Mouse (Mus musculus) bone marrow, adult 2 months (tissue): Measurements from ENCODE around the gene Tmcc3.

Source experiments
- CTCF ChIP-seq: fragments of 200-500 bp; IDR thresholded peaks from 2 replicates; pipeline ENCODE4 v1.5.1; 2011; ENCODE audit warnings: low read length, control low read depth; ENCODE audit not compliant: control insufficient read depth, insufficient read depth
- POLR2A ChIP-seq: fragments of 200-500 bp; IDR thresholded peaks from 2 replicates; pipeline ENCODE4 v1.6.1; 2011; ENCODE audit warnings: low read depth, mild to moderate bottlenecking, control low read depth, low read length, borderline replicate concordance; ENCODE audit not compliant: control insufficient read depth

GRCm38 (mm10) chr10:94295923-94296605 lies 15.7 kb upstream of the Tmcc3 start:
- TF ChIP-seq CTCF: no peak
- TF ChIP-seq POLR2A: no peak
